Mouse (Mus musculus) heart, adult 2 months (tissue): ENCODE measurements around the gene Herc1. TPM values are rescaled to one million over a fixed set of nuclear protein-coding genes. Genes with fewer than 3 reads are reported as not detected.

Source experiments
- DNase-seq, 2 experiments: peaks; one replicate each; pipeline ENCODE4 v3.0.0; 2021
- H3K27ac ChIP-seq: fragments of 200-600 bp; 2 replicates; pipeline ENCODE4 v1.8.1; 2022
- H3K27me3 ChIP-seq: fragments of 200-500 bp; 2 replicates; pipeline ENCODE4 v1.6.1; 2012; ENCODE audit warnings: mild to moderate bottlenecking, low read length, inconsistent platforms, mixed read lengths; ENCODE audit not compliant: control insufficient read depth, insufficient read depth
- H3K36me3 ChIP-seq: fragments of 200-500 bp; 2 replicates; pipeline ENCODE4 v1.6.1; 2012; ENCODE audit warnings: low read length, inconsistent platforms; ENCODE audit not compliant: control insufficient read depth, insufficient read depth
- H3K4me1 ChIP-seq: fragments of 200-500 bp; 2 replicates; pipeline ENCODE4 v1.6.1; 2011; ENCODE audit warnings: low read length; ENCODE audit not compliant: control insufficient read depth, insufficient read depth
- H3K4me3 ChIP-seq: fragments of 200-600 bp; 2 replicates; pipeline ENCODE4 v1.8.1; 2022
- H3K79me2 ChIP-seq: fragments of 200-500 bp; replicated peaks from 2 replicates; pipeline ENCODE4 v1.6.1; 2012; ENCODE audit warnings: mild to moderate bottlenecking, inconsistent platforms, low read length, moderate library complexity, mixed read lengths; ENCODE audit not compliant: control insufficient read depth, insufficient read depth
- H3K9ac ChIP-seq: fragments of 200-500 bp; 2 replicates; pipeline ENCODE4 v1.6.1; 2012; ENCODE audit warnings: low read depth, mild to moderate bottlenecking, control low read depth, inconsistent platforms, low read length, mixed read lengths
- CTCF ChIP-seq: fragments of 200-600 bp; IDR thresholded peaks from 2 replicates; pipeline ENCODE4 v1.8.1; 2022; ENCODE audit warnings: antibody characterized with exemption, mild to moderate bottlenecking, moderate library complexity
- EP300 ChIP-seq: fragments of 200-500 bp; IDR thresholded peaks from 2 replicates; pipeline ENCODE4 v1.6.1; 2011; ENCODE audit warnings: low read depth, low read length, control low read depth; ENCODE audit not compliant: insufficient read depth
- POLR2A ChIP-seq: fragments of 200-500 bp; IDR thresholded peaks from 2 replicates; pipeline ENCODE4 v1.6.1; 2011; ENCODE audit warnings: mild to moderate bottlenecking, low read depth, low read length, control low read depth; ENCODE audit not compliant: insufficient read depth
- WGBS: fragments of 180-500 bp; shearing (Covaris S2); methylation state at CpG from one replicate; pipeline ENCODE4 v1.1.7; 2018; 5-methylcytosine and 5-hydroxymethylcytosine counted together
- intact Hi-C: fragments of 180-260 bp; cut with DNase I; formaldehyde crosslinking; loops from one replicate; pipeline ENCODE4 v1.15.1; 2025
- polyA plus RNA-seq: library from polyadenylated mRNA; depleted of rRNA; stranded (reverse); fragments of >200 nt; gene quantifications from 2 replicates; pipeline ENCODE4 v1.2.3, GENCODE M21; 2012
- total RNA-seq, 2 experiments: library from RNA; stranded (reverse); gene quantifications; 2 replicates each; pipeline ENCODE4 v1.2.3; 2021

Herc1 gene
- total and polyA plus RNA-seq, 3 experiments = 11.0 to 35.4 (median 31.4) TPM

DNA sequence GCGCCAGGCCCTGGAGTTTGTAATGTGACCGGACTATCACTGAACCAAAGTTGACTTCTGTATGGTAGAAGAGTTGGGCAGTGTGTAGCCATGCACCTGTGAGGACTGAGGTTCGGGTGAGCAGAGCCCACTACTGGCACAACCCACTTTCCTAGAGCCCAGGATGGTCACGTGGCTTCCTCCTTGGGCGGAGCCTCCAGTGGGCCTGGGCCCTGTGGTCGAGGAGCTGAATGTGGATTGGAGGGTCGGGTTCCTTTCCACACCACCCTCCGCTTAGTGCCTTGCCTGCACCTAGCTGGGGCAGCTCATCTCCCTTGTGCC is 162.1 kb downstream of the Herc1 start:
- TF ChIP-seq POLR2A (peak; percentile 90), CTCF (no peak), EP300 (peak; percentile 61)
- intact Hi-C loops = loop anchor here (2.0 to 5.0 kb wide), 3 partner anchors 80 to 275 kb away; partner anchors contain the start of gene Usp3
- DNase-seq = peak; percentile 84 to 88
- peak overlapping the region; percentile 77 for H3K4me3 ChIP-seq
- H3K4me1 ChIP-seq = peaks cover 10% of the 10 kb centered on the region
- H3K36me3 ChIP-seq = no peaks in the 10 kb centered on the region
- peak overlapping the region; percentile 97 for H3K27ac ChIP-seq
- H3K27me3 ChIP-seq = no peaks in the 10 kb centered on the region
- peak overlapping the region; percentile 76 for H3K9ac ChIP-seq
- H3K79me2 ChIP-seq = no peaks in the 10 kb centered on the region
- 4% methylated on average over 8 of the region's 8 CpGs for WGBS

GRCm38 (mm10) chr9:66513150-66513549 is 162.9 kb downstream of the Herc1 start:
- DNase-seq = peak in 1 of 2 experiments; percentile 41
- Histone ChIP-seq H3K4me1 (peaks cover 10% of the 10 kb centered on the region), H3K27me3 (no peaks in the 10 kb centered on the region), H3K36me3 (no peaks in the 10 kb centered on the region; the same call in 1 of the 2 replicates), H3K4me3 (peak overlapping the region; percentile 77), H3K27ac (peak overlapping the region; percentile 97), H3K9ac (peak overlapping the region; percentile 65), H3K79me2 (no peaks in the 10 kb centered on the region)
- peak; percentile 49 for TF ChIP-seq CTCF
- TF ChIP-seq POLR2A = peak; percentile 49; the same call in 1 of the 2 replicates
- 0 out of 2 replicates have a peak, but pooled peaks have one; percentile 40 for TF ChIP-seq EP300
- intact Hi-C loops = loop anchor here (2.0 to 5.0 kb wide), 3 partner anchors 80 to 274 kb away; partner anchors contain the start of gene Usp3

DNA sequence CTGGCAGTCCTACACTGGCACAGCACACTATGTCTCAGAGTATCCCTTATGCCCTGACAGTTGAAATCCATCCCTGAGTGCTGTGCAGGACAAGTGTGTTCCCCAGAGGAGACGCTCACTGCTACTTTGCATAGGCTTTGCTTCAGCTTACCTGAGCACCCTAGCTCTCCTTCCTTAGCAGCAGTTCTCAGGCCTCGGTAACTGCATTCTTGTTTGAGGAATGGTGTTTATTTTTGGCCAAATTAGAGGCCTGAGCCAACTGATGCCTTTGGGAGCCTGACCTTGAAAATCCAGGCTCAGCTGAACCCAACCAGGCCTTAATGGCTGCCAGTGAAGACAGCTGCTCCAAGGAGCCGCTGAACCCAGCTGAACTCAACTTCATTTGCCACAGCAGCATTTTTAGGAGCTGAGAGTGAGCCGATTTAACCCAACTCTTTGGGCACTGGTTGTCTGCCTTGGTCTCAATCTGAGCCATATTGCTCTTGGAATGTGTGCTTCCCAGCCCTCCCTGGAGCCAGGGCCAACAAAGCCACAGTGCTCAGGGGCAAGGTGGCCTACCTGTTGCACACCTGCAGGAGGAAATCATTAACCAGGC is 163.5 kb downstream of the Herc1 start:
- Histone ChIP-seq H3K79me2 (no peaks in the 10 kb centered on the region), H3K27me3 (no peaks in the 10 kb centered on the region), H3K27ac (peak overlapping the region; percentile 97), H3K4me1 (peaks cover 10% of the 10 kb centered on the region), H3K4me3 (peak overlapping the region; percentile 77), H3K36me3 (no peaks in the 10 kb centered on the region; the same call in 1 of the 2 replicates), H3K9ac (peak overlapping the region; percentile 65)
- peak in 1 of 2 experiments; percentile 34 for DNase-seq
- 56% methylated on average over 4 of the region's 4 CpGs for WGBS
- TF ChIP-seq POLR2A = no peak
- no peak for TF ChIP-seq CTCF
- no peak for TF ChIP-seq EP300
- intact Hi-C loops = loop anchor here (2.0 to 5.0 kb wide), 3 partner anchors 79 to 274 kb away; partner anchors contain the start of gene Usp3

DNA sequence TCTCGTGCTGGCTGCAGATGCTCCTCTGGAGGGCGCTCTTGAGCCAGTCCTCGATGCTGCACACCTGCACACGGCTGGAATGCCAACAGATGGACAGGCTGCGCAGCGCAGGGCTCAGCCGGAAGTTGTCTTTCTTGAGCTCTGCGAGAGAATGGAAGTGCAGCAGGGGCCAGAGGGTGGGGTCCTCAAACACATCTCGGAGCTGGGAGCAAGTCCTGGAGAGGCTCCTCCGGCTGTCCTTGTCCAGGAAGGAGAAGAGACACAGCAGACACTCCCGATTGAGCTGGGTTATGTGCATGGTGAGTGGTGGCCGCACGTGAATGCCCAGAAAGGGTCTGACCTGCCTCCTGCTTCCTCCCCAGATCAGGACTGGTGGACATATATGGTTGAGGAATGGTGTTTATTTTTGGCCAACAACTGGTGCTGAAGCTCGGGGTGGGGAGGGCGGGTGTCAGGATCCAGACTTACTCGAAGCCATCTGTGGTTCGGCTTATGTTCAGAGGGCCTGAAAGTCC is 164.1 kb downstream of the Herc1 start, which contains the start of gene Fbxl22:
TSS of gene Fbxl22 (minus strand) at position 338 of the 515 bp plus-strand sequence.
- Histone ChIP-seq H3K36me3 (no peaks in the 10 kb centered on the region; the same call in 1 of the 2 replicates), H3K79me2 (no peaks in the 10 kb centered on the region), H3K4me3 (peak within 1 kb of the TSS; percentile 77), H3K27ac (peak within 1 kb of the TSS; percentile 97), H3K9ac (peak within 1 kb of the TSS; percentile 65), H3K4me1 (peaks cover 10% of the 10 kb centered on the region), H3K27me3 (no peaks in the 10 kb centered on the region)
- WGBS = 25% methylated on average over 17 of the region's 17 CpGs
- peak; percentile 62 to 64 for DNase-seq
- TF ChIP-seq POLR2A = peak; percentile 41; the same call in 1 of the 2 replicates
- no peak for TF ChIP-seq EP300
- peak; percentile 79 for TF ChIP-seq CTCF
- intact Hi-C loops = loop anchor here (5.0 kb wide), 2 partner anchors 98 to 273 kb away; no protein-coding TSS in a partner anchor

DNA sequence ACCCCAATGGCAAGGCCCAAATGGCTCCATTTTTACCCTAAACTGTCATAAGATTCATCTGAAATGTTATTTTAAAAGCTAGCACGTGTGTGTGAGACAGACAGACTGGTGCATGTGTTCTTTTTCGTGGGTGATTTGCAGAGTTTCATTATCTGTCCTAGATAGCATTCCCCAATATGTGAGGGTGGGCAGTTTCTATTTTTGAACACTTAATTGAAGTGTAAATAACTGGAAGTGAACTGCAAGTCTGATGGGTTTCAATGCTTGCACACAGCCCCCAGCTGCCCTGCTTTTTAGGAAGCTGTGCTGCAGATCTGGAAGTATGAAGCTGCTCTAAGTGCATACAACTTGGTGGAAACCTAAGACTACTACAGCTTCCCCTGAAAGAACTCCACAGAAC is 164.9 kb downstream of the Herc1 start:
- TF ChIP-seq EP300 = no peak
- TF ChIP-seq POLR2A = no peak
- no peak for TF ChIP-seq CTCF
- Histone ChIP-seq H3K27me3 (no peaks in the 10 kb centered on the region), H3K4me1 (peaks cover 10% of the 10 kb centered on the region), H3K27ac (peak overlapping the region; percentile 97), H3K4me3 (no peak overlapping the region), H3K36me3 (no peaks in the 10 kb centered on the region; the same call in 1 of the 2 replicates), H3K79me2 (no peaks in the 10 kb centered on the region), H3K9ac (peak overlapping the region; percentile 23)
- WGBS = 26% methylated on average over 2 of the region's 2 CpGs
- DNase-seq = no peak
- intact Hi-C loops = no loop called here
